Mouse (Mus musculus) heart, postnatal 0 days (tissue): ENCODE results near the gene Dgkb.

Experiments
- CTCF ChIP-seq: IDR thresholded peaks from 2 replicates; pipeline ENCODE4 v1.5.1; 2016; ENCODE audit warnings: antibody characterized with exemption, control low read depth, low read depth
- EP300 ChIP-seq: IDR thresholded peaks from 2 replicates; pipeline ENCODE4 v1.6.1; 2016; ENCODE audit warnings: antibody characterized with exemption, low read depth

GRCm38 (mm10) chr12:38130209-38130915 is 312.8 kb downstream of the Dgkb start:
- TF ChIP-seq CTCF (peak; percentile 68), EP300 (no peak)
